Mouse (Mus musculus) cerebellum, postnatal 10 days (tissue): ENCODE measurements around the gene Tmcc2.

ENCODE experiments used
- DNase-seq, 2 experiments: peaks; one replicate each; pipeline ENCODE4 v3.0.0; 2021; ENCODE audit warnings: mixed read lengths in 2 of 2

The Tmcc2 gene

GRCm38 (mm10) chr1:132338027-132338660, 52.9 kb downstream of the Tmcc2 start:
- DNase-seq, result no peak

- no peak for DNase-seq
These were observed 54.2 kb downstream of the Tmcc2 start for GRCm38 (mm10) chr1:132336921-132337320.

- DNase-seq, result no peak
These were observed 55.6 kb downstream of the Tmcc2 start for GRCm38 (mm10) chr1:132335378-132335965.

GRCm38 (mm10) chr1:132334178-132334801, 56.8 kb downstream of the Tmcc2 start:
- no peak for DNase-seq

- DNase-seq, result peak in 1 of 2 experiments; percentile 59
These were observed 57.4 kb downstream of the Tmcc2 start for GRCm38 (mm10) chr1:132333675-132334141.

- no peak for DNase-seq
These were observed 57.9 kb downstream of the Tmcc2 start for GRCm38 (mm10) chr1:132333201-132333600.

GRCm38 (mm10) chr1:132331283-132331682, 59.8 kb downstream of the Tmcc2 start:
- no peak for DNase-seq

GRCm38 (mm10) chr1:132330397-132330796, 60.7 kb downstream of the Tmcc2 start:
- DNase-seq, result peak; percentile 75 to 77

- DNase-seq, result no peak
These were observed 61.4 kb downstream of the Tmcc2 start for GRCm38 (mm10) chr1:132329656-132330055.

GRCm38 (mm10) chr1:132328565-132328964, 62.5 kb downstream of the Tmcc2 start:
- no peak for DNase-seq

GRCm38 (mm10) chr1:132327477-132327876, 63.6 kb downstream of the Tmcc2 start:
- DNase-seq, result no peak

- peak; percentile 86 to 91 for DNase-seq
These were observed 64.3 kb downstream of the Tmcc2 start for GRCm38 (mm10) chr1:132326777-132327176.

GRCm38 (mm10) chr1:132322711-132323542, 68.2 kb downstream of the Tmcc2 start:
- peak; percentile 81 to 86 for DNase-seq

GRCm38 (mm10) chr1:132321821-132322580, 69.1 kb downstream of the Tmcc2 start:
- peak in 1 of 2 experiments; percentile 42 for DNase-seq

- peak; percentile 89 to 95 for DNase-seq
These were observed 71.8 kb downstream of the Tmcc2 start for GRCm38 (mm10) chr1:132319242-132319641.

- DNase-seq, result no peak
These were observed 72.9 kb downstream of the Tmcc2 start for GRCm38 (mm10) chr1:132317894-132318863.

GRCm38 (mm10) chr1:132317413-132317812, 73.7 kb downstream of the Tmcc2 start:
- peak in 1 of 2 experiments; percentile 48 for DNase-seq

GRCm38 (mm10) chr1:132316625-132316994, 74.5 kb downstream of the Tmcc2 start:
- DNase-seq, result no peak

- peak; percentile 92 to 95 for DNase-seq
These were observed 75.0 kb downstream of the Tmcc2 start, which contains the start of gene Nuak2 for GRCm38 (mm10) chr1:132315889-132316624. Gene Nuak2, plus strand, starts transcription at chr1:132316126.

- peak; percentile 79 to 85 for DNase-seq
These were observed 78.4 kb downstream of the Tmcc2 start for GRCm38 (mm10) chr1:132312703-132313102.
